Mouse (Mus musculus): ENCODE data around the gene Pfkm.

DNA sequence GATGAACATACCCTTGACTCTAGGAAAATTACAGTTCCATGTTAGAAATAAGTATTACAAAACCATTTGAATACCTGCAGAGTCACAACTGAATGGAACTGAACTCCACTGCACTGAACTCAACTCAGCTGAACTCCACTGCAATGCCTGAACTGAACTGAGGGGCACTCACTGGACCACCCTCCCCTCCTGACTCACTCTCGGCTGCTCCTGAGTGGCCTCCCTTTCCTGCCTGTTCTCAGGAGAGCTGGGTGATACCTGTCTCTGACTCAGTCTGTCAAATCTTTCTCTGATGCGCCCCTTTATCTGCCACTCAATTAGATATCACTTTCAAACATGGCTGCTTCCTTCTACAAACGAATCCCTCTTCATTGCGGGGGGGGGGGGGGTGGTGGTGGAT is 61.8 kb downstream of the Pfkm start:
- TF ChIP-seq POLR2A (IDR thresholded peaks at IDR 0.05; ENCODE audit: low read depth, low read length) (no peak), CTCF (IDR thresholded peaks at IDR 0.05; ENCODE audit: extremely low read depth, insufficient read length, insufficient replicate concordance, low read depth, low read length) (no peak)

Data from small intestine, adult 2 months (tissue).